Mouse (Mus musculus) neural tube, embryonic 15.5 days (tissue): ENCODE data around the gene Asb1. TPM values are rescaled to one million over a fixed set of nuclear protein-coding genes. Genes with fewer than 3 reads are reported as not detected.

Source experiments
- ATAC-seq: fragments of 200-750 bp; cut with Nextera tagmentation; 2 replicates; pipeline ENCODE4 v1.8.0; 2017; ENCODE audit warnings: mild to moderate bottlenecking, moderate TSS enrichment, moderate library complexity; ENCODE audit not compliant: low FRiP score
- H3K27ac ChIP-seq: fragments of 300-500 bp; sonication (generic); replicated peaks from 2 replicates; pipeline ENCODE4 v1.5.1; 2015; ENCODE audit warnings: mild to moderate bottlenecking, inconsistent platforms
- H3K27me3 ChIP-seq: fragments of 300-500 bp; sonication (generic); replicated peaks from 2 replicates; pipeline ENCODE4 v1.6.1; 2015; ENCODE audit warnings: inconsistent platforms
- H3K36me3 ChIP-seq: fragments of 300-500 bp; sonication (generic); 2 replicates; pipeline ENCODE4 v1.6.1; 2015; ENCODE audit warnings: inconsistent platforms
- H3K4me1 ChIP-seq: fragments of 300-500 bp; sonication (generic); 2 replicates; pipeline ENCODE4 v1.6.1; 2015; ENCODE audit warnings: inconsistent platforms
- H3K4me2 ChIP-seq: fragments of 300-500 bp; sonication (generic); 2 replicates; pipeline ENCODE4 v1.6.1; 2015; ENCODE audit warnings: inconsistent platforms, mild to moderate bottlenecking, moderate library complexity
- H3K4me3 ChIP-seq: fragments of 300-500 bp; sonication (generic); replicated peaks from 2 replicates; pipeline ENCODE4 v1.5.1; 2015; ENCODE audit warnings: mild to moderate bottlenecking, inconsistent platforms
- H3K9ac ChIP-seq: fragments of 300-500 bp; sonication (generic); replicated peaks from 2 replicates; pipeline ENCODE4 v1.6.1; 2015; ENCODE audit warnings: mild to moderate bottlenecking, inconsistent platforms
- H3K9me3 ChIP-seq: fragments of 300-500 bp; sonication (generic); replicated peaks from 2 replicates; pipeline ENCODE4 v1.6.1; 2016; ENCODE audit warnings: inconsistent platforms
- WGBS: fragments of 180-500 bp; shearing (Covaris S2); methylation state at CpG from one replicate; pipeline ENCODE4 v1.1.7; 2015; ENCODE audit warnings: mixed read lengths; 5-methylcytosine and 5-hydroxymethylcytosine counted together
- polyA plus RNA-seq: library from polyadenylated mRNA; unstranded; fragments of >200 nt; fragmentation: Nextera tagmentation; extraction: Ambion mirVana; gene quantifications from 2 replicates; pipeline ENCODE4 v1.2.1, GENCODE M21; 2015

Gene Asb1
- polyA plus RNA-seq, 1 experiment from 2014 or later = 13.4 TPM

DNA sequence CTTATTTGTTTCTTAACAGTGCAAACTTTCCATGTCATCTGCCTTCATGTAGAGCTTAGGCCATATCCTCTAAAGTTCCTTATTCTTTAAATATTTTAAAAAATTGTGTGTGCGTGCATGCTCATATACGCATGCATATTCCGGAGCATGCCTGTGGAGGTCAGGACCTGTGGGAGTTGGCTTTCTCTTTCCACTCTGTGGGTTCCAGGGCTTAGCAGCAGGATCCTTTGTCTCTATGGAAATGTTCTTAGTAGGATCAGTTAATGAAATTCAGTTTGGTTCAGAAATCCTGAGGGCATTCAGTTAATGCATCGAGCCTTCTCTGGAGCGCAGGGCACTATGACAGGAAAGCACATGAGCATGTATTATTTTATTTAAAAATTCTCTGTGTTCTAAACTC, 7.2 kb downstream of the Asb1 start:
- H3K9me3 ChIP-seq = no peaks in the 10 kb centered on the region
- H3K36me3 ChIP-seq = peaks cover 42% of the 10 kb centered on the region
- no peak overlapping the region for H3K27ac ChIP-seq

GRCm38 (mm10) chr1:91549073-91549472, 8.7 kb downstream of the Asb1 start:
- H3K27me3 ChIP-seq = no peaks in the 10 kb centered on the region
- peaks cover 4% of the 10 kb centered on the region for H3K4me1 ChIP-seq
- H3K9me3 ChIP-seq = no peaks in the 10 kb centered on the region
- no peak for ATAC-seq
- no peak overlapping the region for H3K9ac ChIP-seq
- no peak overlapping the region for H3K27ac ChIP-seq
- no peak overlapping the region for H3K4me3 ChIP-seq
- peaks cover 53% of the 10 kb centered on the region for H3K36me3 ChIP-seq
- H3K4me2 ChIP-seq = no peak overlapping the region
- WGBS = 84% methylated on average over 2 of the region's 2 CpGs

More for the DNA sequence above, 7.2 kb downstream of the Asb1 start:
- peaks cover 4% of the 10 kb centered on the region for H3K4me1 ChIP-seq
- H3K4me3 ChIP-seq = no peak overlapping the region
- H3K27me3 ChIP-seq = no peaks in the 10 kb centered on the region
- WGBS = 45% methylated on average over 5 of the region's 5 CpGs
- no peak overlapping the region for H3K4me2 ChIP-seq
- H3K9ac ChIP-seq = no peak overlapping the region
- no peak for ATAC-seq

DNA sequence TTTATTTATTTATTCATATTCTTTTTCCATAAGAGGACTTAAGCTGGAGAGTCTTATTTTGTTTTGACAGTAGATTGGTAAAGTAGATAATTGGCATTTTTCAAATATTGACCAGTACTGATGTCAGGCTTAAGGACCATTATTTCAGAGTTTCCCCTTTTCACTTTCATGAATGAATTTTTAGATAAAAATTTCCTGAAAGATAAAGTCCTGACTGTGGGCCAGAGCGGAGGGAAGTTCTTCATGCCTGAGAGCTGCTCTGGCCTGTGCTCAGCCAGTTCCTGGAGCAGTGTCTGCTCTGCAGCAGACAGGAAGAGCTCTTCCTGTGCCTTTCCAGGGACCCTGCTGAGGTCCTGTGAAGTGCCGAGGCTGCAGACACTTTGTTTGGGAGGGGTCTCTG, 16.8 kb downstream of the Asb1 start:
- Histone ChIP-seq H3K27me3 (no peaks in the 10 kb centered on the region), H3K27ac (no peak overlapping the region), H3K4me3 (no peak overlapping the region), H3K9ac (no peak overlapping the region), H3K4me2 (no peak overlapping the region), H3K9me3 (no peaks in the 10 kb centered on the region), H3K36me3 (peaks cover 47% of the 10 kb centered on the region), H3K4me1 (no peaks in the 10 kb centered on the region)
- WGBS = 67% methylated on average over 2 of the region's 2 CpGs
- ATAC-seq = no peak

GRCm38 (mm10) chr1:91561226-91561625, 20.9 kb downstream of the Asb1 start:
- H3K4me1 ChIP-seq = no peaks in the 10 kb centered on the region
- no peak overlapping the region for H3K27ac ChIP-seq
- H3K36me3 ChIP-seq = peaks cover 9% of the 10 kb centered on the region
- H3K27me3 ChIP-seq = no peaks in the 10 kb centered on the region
- no peaks in the 10 kb centered on the region for H3K9me3 ChIP-seq
- H3K4me3 ChIP-seq = no peak overlapping the region
- 91% methylated on average over 6 of the region's 6 CpGs for WGBS
- no peak for ATAC-seq
- no peak overlapping the region for H3K4me2 ChIP-seq
- no peak overlapping the region for H3K9ac ChIP-seq

DNA sequence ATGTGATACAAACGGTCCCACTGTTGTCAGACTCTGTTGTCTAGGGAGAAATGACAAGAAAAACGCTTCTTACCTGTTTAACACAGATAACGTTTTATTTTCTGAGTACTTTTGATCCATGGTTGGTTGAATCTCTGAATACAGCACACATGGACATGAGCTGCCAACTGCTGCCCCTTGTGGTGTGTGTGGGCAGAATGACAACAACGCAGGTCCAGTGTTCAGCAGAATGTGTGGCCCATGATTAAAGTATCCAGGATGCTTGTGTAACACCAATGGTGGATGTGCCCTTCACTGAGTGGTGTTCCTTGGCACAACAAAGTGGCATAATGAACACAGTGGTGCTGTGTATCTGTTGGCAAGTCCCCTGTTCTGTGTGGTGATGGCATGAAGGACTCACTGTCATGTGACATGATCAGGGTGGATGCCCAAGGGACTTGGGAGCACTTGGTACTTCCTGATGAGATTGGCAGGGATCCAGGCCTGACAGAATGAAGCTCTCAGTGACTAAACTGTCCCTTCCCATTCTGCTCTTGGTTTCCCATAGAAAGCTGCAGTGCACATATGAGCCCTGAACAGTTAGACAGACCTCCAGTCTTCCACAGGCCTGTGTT, 22.7 kb downstream of the Asb1 start:
- 82% methylated on average over 4 of the region's 4 CpGs for WGBS
- ATAC-seq = no peak
- no peak overlapping the region for H3K4me2 ChIP-seq

DNA sequence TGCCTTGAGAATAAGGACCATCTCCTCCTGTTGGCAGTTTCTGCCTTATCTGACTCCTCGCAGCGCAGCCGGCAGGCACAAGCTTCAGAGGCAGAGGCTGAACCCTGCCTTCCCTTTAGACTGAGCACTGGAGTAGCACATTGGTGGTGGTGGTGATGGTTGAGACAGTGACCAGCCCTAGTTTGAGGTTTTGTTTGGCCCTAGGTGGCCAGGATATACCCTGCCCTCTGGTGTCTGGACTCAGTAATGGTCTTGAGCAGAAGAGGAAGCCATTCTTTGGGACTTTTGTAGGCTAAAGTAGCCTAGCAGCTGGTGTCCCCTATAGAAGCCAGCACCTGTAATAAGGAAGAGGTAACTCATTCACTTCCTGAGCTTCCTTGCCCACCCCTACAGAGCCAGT, 23.7 kb downstream of the Asb1 start:
- H3K4me2 ChIP-seq = no peak overlapping the region
- H3K27me3 ChIP-seq = no peaks in the 10 kb centered on the region
- no peak overlapping the region for H3K4me3 ChIP-seq
- no peak overlapping the region for H3K9ac ChIP-seq
- H3K4me1 ChIP-seq = no peaks in the 10 kb centered on the region
- ATAC-seq = no peak
- no peaks in the 10 kb centered on the region for H3K36me3 ChIP-seq
- WGBS = 70% methylated on average over 3 of the region's 3 CpGs
- no peaks in the 10 kb centered on the region for H3K9me3 ChIP-seq
- H3K27ac ChIP-seq = no peak overlapping the region

More for the DNA sequence above, 22.7 kb downstream of the Asb1 start:
- Histone ChIP-seq H3K9me3 (no peaks in the 10 kb centered on the region), H3K4me3 (no peak overlapping the region), H3K36me3 (0 out of 2 replicates have a peak, but pooled peaks cover 4% of the 10 kb centered on the region), H3K4me1 (no peaks in the 10 kb centered on the region), H3K27me3 (no peaks in the 10 kb centered on the region), H3K27ac (no peak overlapping the region), H3K9ac (no peak overlapping the region)

DNA sequence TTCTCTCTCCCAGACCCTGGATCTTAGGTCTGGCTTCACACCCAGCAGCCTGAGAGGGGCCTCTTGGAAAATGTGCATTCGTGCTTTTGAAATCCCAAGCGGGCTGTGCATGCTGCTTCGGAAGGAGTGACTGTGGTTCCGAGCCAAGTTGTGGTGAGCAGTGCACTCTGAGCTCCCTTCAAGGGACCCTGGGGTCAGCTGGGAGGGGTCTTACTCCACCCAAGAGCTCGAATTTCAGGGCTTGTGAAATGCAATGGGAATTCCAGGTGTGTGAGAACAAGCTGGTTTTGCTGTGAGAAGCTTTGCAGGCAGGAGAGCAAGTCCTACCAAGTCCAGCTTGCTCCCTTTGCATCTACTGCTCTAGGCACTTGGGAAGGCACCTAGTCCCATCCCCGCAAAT, 24.3 kb downstream of the Asb1 start:
- 69% methylated on average over 6 of the region's 6 CpGs for WGBS
- H3K4me2 ChIP-seq = no peak overlapping the region
- no peak for ATAC-seq
- H3K27me3 ChIP-seq = no peaks in the 10 kb centered on the region
- H3K4me1 ChIP-seq = no peaks in the 10 kb centered on the region
- no peak overlapping the region for H3K9ac ChIP-seq
- no peaks in the 10 kb centered on the region for H3K36me3 ChIP-seq
- H3K4me3 ChIP-seq = no peak overlapping the region
- no peak overlapping the region for H3K27ac ChIP-seq
- no peaks in the 10 kb centered on the region for H3K9me3 ChIP-seq

DNA sequence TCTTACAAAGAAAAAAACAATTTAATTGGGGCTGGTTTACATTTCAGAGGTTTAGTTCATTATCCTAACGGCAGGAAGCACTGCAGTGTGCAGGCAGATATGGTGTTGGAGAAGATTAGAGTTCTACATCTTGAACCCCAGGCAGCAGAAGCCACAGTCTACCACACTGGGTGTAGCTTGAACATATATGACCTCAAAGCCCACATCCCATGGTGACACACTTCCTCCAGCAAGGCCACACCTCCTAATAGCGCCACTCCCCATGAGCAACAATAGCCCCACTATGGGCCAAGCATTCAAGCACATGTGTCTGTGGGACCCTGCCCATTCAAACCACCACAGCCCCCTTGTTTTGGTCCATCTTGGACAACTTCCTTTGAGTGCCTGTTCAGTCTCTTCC, 26.9 kb downstream of the Asb1 start:
- ATAC-seq = no peak
- Histone ChIP-seq H3K36me3 (no peaks in the 10 kb centered on the region), H3K9ac (no peak overlapping the region), H3K9me3 (no peaks in the 10 kb centered on the region), H3K27me3 (no peaks in the 10 kb centered on the region), H3K27ac (no peak overlapping the region), H3K4me1 (no peaks in the 10 kb centered on the region), H3K4me2 (no peak overlapping the region), H3K4me3 (no peak overlapping the region)
- WGBS = 87% methylated on average over 2 of the region's 2 CpGs

DNA sequence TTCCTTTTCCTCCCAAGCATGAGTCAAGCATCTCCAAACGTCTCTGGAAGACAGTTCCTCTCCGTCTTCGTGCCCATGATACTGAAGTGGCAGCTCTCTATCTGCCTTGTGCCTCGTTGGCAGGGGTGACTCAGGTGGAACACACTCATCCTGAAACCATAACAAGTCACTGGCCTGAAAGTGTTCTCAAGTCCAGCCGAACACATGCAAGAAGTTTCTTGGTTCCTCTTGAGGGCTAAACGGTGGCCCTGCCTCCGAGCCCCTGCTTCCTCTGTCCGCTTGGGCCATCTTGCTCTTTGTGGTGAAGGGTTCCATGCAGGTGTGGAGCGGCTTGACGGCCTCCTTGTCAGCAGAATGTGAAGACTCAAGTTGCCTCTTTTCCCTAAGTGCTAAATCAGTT, 32.1 kb downstream of the Asb1 start:
- H3K9ac ChIP-seq = no peak overlapping the region
- no peaks in the 10 kb centered on the region for H3K27me3 ChIP-seq
- WGBS = 81% methylated on average over 10 of the region's 10 CpGs
- no peaks in the 10 kb centered on the region for H3K4me1 ChIP-seq
- no peak overlapping the region for H3K4me3 ChIP-seq
- no peak overlapping the region for H3K4me2 ChIP-seq
- H3K9me3 ChIP-seq = no peaks in the 10 kb centered on the region
- H3K27ac ChIP-seq = no peak overlapping the region
- no peaks in the 10 kb centered on the region for H3K36me3 ChIP-seq
- no peak for ATAC-seq

DNA sequence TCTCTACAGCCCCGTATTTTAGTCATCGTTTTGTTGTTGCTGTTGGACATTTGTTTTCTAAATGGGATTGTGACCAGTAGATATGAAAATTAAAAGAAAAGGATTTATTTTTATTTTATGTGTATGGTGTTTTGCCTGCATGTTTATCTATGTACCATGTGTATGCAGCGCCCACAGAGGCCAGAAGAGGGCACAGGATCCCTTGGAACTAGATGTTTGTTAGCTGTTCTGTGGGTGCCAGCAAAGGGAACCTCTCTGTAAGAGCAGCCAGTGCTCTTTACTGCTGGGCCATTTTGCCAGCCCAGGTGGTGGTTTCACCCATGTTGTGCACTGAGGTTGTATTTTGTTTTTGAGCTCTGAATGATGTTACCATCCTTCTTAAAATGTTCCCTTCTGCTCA, 33.9 kb downstream of the Asb1 start:
- WGBS = 81% methylated on average over 3 of the region's 3 CpGs
- no peak overlapping the region for H3K27ac ChIP-seq
- peak; percentile 78; the same call in 1 of the 2 replicates for ATAC-seq

DNA sequence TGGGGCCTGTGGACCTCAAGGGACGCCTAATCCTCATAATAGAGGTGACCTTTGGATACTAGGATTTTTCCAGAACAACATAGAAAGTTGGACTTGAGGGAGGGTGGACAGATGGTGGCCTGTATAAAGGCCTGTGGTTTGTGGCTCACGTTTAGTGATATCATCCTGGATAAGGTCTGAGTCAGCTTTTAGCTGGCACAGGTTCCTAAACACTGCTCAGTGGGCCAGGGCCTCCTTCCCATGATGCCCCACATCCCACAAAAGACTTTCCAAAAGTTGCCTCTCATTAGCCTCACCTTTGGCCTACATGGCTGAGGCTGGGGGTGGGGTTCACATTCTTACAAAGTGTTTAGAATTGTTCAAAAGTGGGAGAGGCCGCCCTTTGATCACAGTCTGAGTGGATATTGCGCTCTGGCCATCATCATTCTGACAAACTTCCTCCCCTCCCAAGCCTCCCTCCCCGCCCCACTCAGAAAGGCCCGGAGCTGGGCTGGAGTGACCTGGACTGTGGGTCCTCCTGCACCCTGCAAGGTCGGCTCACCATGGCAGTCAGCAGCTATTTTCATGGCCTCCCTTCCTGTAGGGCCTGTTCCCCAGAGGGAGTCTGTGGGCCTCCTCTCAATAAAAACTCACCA, 37.7 kb downstream of the Asb1 start:
- Histone ChIP-seq H3K9ac (no peak overlapping the region), H3K36me3 (no peaks in the 10 kb centered on the region), H3K9me3 (no peaks in the 10 kb centered on the region), H3K4me3 (no peak overlapping the region), H3K27me3 (no peaks in the 10 kb centered on the region), H3K4me2 (no peak overlapping the region), H3K4me1 (peaks cover 3% of the 10 kb centered on the region; the same call in 1 of the 2 replicates), H3K27ac (no peak overlapping the region)
- no peak for ATAC-seq
- 81% methylated on average over 7 of the region's 7 CpGs for WGBS

More for the DNA sequence above, 33.9 kb downstream of the Asb1 start:
- no peak overlapping the region for H3K4me3 ChIP-seq
- no peaks in the 10 kb centered on the region for H3K36me3 ChIP-seq
- no peaks in the 10 kb centered on the region for H3K4me1 ChIP-seq
- no peak overlapping the region for H3K9ac ChIP-seq
- H3K27me3 ChIP-seq = no peaks in the 10 kb centered on the region
- H3K4me2 ChIP-seq = no peak overlapping the region
- no peaks in the 10 kb centered on the region for H3K9me3 ChIP-seq

DNA sequence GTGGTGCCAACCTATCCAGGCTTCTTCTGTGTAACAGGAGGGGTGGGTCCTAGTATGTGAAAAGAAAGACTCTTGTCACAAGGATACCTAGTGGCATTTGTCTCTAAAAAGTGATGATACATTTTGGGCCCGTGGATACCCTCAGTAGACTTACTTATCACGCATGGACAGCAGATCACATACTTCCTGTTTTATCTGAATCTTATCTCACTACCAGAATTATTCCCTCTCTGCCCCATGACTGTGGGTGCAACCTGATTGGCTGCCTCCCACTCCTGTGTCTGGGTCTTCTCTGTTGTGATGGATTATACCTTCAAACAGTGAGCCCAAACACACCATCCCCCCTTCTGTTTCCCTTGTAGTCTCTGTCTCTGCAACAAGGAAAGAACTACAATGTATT, 40.2 kb downstream of the Asb1 start:
- H3K27ac ChIP-seq = no peak overlapping the region
- H3K4me3 ChIP-seq = no peak overlapping the region
- no peaks in the 10 kb centered on the region for H3K9me3 ChIP-seq
- no peak overlapping the region for H3K4me2 ChIP-seq
- peaks cover 3% of the 10 kb centered on the region; the same call in 1 of the 2 replicates for H3K4me1 ChIP-seq
- WGBS = 90% methylated on average over 2 of the region's 2 CpGs
- no peak for ATAC-seq
- H3K9ac ChIP-seq = no peak overlapping the region
- H3K36me3 ChIP-seq = no peaks in the 10 kb centered on the region
- H3K27me3 ChIP-seq = no peaks in the 10 kb centered on the region
